Mouse (Mus musculus) MEL (cell line): ENCODE data around the gene Ddx42.

Experiments used
- CHD1 ChIP-seq: IDR thresholded peaks from 2 replicates; pipeline ENCODE4 v1.6.1; 2012; ENCODE audit warnings: low read depth, mild to moderate bottlenecking, inconsistent platforms, low read length, improper control_type of control experiment
- ELF1 ChIP-seq: IDR thresholded peaks from 2 replicates; pipeline ENCODE4 v1.6.1; 2014; ENCODE audit warnings: low read depth, mild to moderate bottlenecking, inconsistent platforms, low read length, improper control_type of control experiment, moderate library complexity
- POLR2A ChIP-seq, 2 experiments: IDR thresholded peaks; 2 replicates each; pipeline ENCODE4 v1.6.1; 2011 to 2012; ENCODE audit warnings: low read length in 2 of 2, mild to moderate bottlenecking in 2 of 2, control low read depth in 1 of 2, improper control_type of control experiment in 1 of 2, low read depth in 1 of 2, moderate library complexity in 1 of 2; ENCODE audit not compliant: control insufficient read depth in 1 of 2, insufficient read depth in 1 of 2, poor library complexity in 1 of 2
- SIN3A ChIP-seq: IDR thresholded peaks from 2 replicates; pipeline ENCODE4 v1.6.1; 2012; ENCODE audit warnings: low read length, improper control_type of control experiment, inconsistent platforms
- USF2 ChIP-seq, 2 experiments: IDR thresholded peaks; 2 replicates each; pipeline ENCODE4 v1.6.1; 2011 to 2012; ENCODE audit warnings: improper control_type of control experiment in 2 of 2, low read length in 2 of 2, borderline replicate concordance in 1 of 2, inconsistent platforms in 1 of 2, low read depth in 1 of 2, mild to moderate bottlenecking in 1 of 2; ENCODE audit not compliant: insufficient read depth in 1 of 2
- ZKSCAN1 ChIP-seq: IDR thresholded peaks from 2 replicates; pipeline ENCODE4 v1.6.1; 2012; ENCODE audit warnings: low read depth, mild to moderate bottlenecking, inconsistent platforms, low read length, improper control_type of control experiment, moderate library complexity

GRCm38 (mm10) chr11:106286206-106286605 is 69.5 kb downstream of the Ddx42 start:
- TF ChIP-seq POLR2A (IDR thresholded peaks at IDR 0.05; ENCODE audit: control insufficient read depth in 1 of 2, insufficient read depth in 1 of 2, low read depth in 1 of 2, low read length in 2 of 2, poor library complexity in 1 of 2) = no peak
- no peak for TF ChIP-seq USF2 (IDR thresholded peaks at IDR 0.05; ENCODE audit: borderline replicate concordance in 1 of 2, insufficient read depth in 1 of 2, low read depth in 1 of 2, low read length in 2 of 2)
- TF ChIP-seq ELF1 = no peak
- no peak for TF ChIP-seq ZKSCAN1
- TF ChIP-seq SIN3A = no peak
- TF ChIP-seq CHD1 = no peak
